Mouse (Mus musculus) heart, adult 11 months (tissue): ENCODE measurements around the gene Pnp2.
A peak's percentile ranks its signal among the peaks of the same experiment; 100 is the strongest.
"Not testable (repeated sequence)": the region's sequence is repeated elsewhere in the genome, so short reads cannot be mapped to it uniquely, and the experiment has no call there.

ENCODE experiments used
- DNase-seq: peaks from one replicate; pipeline ENCODE4 v3.0.0; 2022

Gene Pnp2

DNA sequence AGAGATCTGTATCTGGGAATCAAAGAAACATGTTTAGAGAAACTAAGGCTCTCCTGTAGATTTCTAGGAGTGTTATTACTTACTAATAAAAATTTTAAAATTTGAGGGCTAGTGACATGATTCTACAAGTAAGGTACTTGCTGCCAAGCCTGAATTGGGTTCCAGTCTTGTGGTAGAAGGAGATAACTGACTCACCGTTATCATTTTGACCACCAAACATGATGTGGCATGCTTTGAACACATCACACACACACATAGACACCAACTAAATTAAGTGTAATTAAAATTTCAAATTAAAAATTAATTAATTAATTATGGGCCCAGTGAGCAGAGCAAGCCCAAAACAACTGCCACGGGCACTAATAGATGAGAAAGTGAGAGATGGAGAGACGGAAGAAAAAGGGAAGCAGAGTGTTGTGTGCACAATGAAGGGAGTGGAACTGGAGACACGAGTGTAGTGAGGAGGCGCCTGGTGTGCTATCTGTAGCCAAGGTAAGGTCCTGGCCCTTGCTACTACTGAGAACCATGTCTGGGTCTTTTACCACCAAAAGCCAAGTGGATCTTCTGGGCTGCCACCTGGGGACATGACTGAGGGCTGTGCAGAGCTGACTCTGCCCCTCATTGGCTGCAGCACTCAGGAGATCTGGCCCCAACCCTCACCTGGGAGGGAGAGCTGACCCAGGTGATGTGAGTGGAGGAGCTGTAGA lies 2.6 kb downstream of the Pnp2 start:
- not testable (repeated sequence) for DNase-seq

DNA sequence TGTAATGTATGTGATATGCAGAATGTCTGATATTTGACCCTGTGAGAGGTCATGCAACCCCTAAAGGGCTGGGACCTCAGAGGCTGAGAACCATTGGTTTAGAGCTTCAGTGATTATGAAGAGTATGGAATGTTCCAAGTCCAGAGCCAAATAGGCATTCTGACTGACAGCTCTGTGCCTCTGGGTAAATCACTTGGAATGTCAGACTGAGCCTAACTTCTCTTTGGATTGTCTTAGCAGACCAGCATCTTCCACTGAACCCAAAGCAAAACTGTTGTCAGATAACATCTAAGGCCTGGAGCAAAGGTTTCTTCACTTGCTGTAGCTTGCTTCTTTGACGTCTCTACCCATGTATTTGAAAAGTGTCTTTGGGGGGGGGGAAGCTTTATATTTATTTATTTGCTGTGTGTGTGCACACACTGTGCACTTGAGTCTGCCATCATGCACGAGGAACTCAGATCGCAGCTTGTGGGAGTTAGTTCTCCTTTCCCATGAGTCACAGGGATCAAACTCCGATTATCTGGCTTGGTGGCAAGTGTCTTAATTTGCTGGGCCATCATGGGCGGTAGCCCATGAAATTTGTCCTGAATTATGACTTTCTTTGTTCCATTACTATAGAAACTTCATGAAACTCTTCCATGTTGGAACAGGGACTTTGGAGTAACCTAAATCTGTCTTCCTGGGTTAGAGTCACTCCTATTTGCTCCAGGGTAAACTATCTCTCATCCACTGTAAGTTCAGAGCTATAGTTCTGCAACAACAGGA lies 12.6 kb downstream of the Pnp2 start:
- no peak for DNase-seq

DNA sequence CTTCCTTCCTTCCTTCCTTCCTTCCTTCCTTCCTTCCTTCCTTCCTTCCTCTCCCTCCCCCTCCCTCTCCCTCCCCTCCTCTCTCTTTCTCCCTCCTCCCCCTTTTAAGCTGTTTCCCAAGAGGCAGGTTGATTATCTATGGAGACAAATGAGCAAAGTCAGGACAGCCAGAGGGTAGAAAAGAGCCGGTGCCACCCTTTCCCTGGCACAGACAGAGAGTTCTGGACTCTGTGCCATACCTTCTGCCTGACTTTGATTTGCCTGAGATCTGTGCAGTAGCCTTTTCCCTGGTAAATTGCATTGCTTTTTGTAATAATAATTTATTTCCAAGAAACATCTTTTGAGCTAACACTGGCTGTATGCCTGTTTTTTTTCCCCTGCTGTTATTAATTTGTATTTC lies 13.2 kb downstream of the Pnp2 start:
- DNase-seq = no peak

DNA sequence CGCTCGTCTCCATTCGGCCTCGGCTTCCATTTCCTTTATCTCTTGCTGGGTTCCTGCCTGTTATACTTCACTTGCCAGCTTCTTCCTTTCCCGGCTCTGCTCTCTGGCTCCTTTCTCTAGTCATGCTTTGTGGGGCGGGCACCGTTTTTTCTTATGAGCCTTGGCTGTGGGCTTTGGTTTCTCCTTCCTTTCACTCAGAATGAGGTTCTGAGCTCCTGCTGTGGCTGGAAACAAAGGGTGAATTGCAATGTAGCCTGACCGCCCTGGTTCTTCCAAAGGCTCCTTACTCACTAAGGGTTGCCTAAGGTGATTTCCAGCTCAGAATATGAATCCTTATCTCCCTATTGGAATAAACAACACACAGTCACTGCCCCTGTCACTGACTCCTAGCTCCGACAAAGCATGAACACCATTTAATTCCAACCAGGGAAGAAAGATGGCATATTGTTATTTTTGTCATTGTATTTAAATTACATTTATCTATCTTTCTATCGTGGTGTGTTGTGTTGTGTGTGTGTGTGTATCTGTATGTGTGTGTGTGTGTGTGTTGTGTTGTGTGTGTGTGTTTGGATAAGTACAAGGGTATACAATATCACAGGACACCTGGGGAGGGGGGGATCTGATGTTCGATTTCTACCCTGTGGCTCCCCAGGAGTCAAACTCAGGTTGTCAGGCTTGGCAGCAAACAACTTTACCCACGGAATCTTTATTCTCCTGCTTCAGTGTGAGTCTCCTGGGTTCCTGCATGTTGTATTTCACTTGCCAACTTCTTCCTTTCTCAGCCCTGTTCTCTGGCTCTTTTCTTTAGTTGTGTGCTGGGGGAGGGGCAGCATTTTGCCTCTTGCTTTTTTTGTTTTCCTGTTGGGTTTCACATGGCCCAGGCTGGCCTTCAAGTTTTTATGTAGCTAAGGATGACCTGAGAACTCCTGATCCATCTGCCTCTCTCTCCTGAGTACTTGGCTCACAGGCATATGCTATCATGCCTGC lies 14.1 kb downstream of the Pnp2 start:
- DNase-seq = peak; percentile 93

DNA sequence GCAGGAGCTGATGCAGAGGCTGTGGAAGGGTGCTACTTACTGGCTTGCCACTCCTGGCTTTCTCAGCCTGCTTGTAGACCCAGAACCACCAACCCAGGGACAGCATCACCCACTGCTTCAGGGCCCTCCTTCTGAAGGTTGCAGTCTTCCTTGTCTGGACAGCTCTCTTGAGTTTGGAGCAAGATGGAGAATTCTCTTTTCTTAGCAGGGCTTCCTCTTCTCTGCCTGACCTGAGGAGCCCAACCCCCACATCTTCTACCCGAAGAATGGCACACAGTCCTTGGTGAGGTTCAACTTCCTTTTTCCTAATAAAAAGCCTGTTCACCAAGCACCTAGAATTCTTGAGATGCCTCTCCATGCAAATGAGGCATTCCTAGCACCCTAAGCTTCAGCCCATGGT lies 15.0 kb downstream of the Pnp2 start:
- peak; percentile 77 for DNase-seq

DNA sequence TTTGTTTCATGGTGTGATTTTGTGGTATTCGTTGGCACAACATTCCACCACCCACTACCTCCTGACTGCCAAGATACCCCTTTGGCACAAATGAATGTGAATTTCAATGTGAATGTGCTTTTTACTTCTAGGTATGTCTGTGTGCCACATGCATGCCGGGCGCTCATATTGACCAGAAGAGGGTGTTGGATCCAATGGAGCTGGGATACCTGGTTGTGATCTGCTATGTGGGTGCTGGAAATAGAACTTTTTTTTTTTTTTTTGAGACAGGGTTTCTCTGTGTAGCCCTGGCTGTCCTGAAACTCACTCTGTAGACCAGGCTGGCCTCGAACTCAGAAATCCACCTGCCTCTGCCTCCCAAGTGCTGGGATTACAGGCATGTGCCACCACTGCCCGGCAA lies 17.3 kb downstream of the Pnp2 start:
- not testable (repeated sequence) for DNase-seq

DNA sequence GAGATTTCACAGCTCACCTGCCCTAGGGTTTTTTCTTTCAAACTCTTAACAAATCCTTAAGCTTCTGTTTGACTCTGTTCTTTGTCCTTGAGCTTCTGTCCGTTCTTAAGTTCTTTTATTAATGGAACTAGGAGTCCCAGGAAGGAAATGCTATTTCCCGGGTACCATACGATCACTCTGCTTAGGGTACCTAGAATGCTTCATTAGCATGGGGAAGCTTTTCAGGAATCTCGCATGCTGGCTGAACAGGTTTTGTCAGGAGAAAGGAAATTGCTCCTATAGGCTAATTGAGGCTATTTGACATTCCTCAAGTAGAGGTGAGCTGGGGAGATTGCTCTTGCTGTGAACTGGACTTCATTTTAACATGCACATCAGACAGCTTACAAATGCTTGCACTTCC lies 17.9 kb downstream of the Pnp2 start:
- peak; percentile 61 for DNase-seq

DNA sequence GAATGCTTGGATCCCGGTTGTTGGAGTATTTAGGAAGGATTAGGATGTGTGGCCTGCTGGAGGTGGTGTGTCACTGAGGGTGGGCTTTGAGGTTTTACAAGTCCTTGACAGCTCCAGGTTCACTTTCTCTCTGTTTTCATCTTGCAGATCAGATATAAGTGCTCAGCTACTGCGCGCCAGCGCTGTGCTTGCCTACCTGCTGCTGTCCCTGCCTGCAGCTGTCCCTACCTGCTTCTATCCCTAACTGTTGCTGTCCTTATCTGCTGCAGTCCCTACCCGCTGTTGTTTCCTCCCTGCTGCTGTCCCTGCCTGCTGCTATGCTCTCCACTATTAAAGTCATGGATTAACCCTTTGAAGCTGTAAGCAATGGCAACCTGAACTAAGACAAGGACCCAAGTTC lies 19.2 kb downstream of the Pnp2 start:
- DNase-seq = peak; percentile 52

DNA sequence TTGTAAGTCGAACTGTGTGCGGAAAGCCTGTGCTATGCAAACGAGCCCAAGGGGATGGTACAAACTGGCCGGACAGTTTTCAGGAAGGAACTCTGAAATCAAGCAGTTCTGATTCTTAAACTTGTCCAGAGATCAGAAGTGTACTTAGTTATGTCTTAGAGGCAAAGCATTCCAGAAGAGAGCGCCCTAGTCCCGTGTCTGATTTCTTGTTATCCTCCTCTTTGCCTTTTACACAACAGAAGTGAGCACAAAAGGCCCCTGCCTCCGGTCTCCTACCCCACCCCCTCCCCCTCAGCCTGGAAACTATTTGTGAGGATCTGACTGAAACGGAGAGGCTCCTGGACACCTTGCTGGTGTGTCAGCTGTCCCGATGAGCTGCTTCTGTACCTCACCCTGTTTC lies 20.9 kb downstream of the Pnp2 start:
- DNase-seq = peak; percentile 92

DNA sequence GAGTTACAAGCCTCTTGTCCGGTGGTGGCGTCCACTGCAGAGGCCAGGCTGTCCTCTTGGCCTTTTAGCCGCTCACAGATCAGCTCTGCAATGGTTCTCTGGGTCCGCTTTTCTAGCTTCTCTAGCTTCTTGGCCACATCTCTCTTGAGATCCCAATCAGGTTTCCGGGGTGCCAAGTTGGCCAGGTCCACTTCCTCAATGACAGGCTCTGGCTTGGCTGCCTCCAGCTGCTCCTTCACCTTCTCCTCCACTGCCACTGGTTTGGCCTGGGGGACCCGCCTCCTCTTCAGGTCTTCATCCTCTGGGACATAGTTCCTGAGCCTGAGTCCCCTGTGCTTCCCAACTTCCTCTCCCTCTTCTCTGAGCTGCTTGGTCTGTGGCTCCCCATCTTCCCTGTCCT lies 22.7 kb downstream of the Pnp2 start:
- peak; percentile 85 for DNase-seq

DNA sequence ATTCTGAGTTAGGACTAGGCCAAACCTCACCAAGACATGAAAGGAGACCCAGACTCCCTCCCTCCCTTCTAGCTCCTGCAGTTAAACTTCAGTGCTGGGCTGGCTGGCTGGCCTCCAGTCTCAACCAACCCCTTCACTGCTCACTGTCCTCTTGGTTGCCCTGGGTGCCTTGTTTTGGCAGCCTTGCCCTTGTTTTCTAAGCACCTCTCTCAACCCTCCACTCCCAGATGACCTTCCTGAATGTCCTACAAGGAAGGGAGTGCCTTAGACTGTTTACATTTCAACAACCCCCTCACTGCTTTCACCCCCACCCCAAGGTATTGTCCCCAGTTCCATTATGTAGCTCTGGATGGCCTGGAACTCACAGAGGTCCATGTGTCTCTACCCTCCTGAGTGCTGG lies 23.8 kb downstream of the Pnp2 start:
- DNase-seq = peak; percentile 85

DNA sequence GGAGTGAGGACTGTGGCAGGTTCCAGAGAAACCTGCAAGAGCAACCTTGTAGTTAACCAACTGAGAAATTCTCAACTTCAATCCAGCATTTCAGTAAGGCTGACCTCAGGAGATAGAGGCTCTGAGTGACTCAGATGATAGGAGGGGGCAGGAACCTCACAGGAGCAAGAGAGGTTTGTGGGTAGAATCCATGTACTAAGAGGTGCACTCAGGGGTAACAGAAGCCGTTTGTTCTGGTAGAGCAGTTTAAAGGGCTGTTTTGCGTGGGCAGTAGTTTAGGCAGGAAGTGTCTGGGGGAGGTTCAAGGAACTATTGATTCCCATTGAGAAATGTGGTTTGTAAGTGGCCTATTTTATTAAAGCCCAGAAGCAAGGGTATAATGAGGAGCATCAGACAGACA lies 25.4 kb downstream of the Pnp2 start:
- peak; percentile 91 for DNase-seq

DNA sequence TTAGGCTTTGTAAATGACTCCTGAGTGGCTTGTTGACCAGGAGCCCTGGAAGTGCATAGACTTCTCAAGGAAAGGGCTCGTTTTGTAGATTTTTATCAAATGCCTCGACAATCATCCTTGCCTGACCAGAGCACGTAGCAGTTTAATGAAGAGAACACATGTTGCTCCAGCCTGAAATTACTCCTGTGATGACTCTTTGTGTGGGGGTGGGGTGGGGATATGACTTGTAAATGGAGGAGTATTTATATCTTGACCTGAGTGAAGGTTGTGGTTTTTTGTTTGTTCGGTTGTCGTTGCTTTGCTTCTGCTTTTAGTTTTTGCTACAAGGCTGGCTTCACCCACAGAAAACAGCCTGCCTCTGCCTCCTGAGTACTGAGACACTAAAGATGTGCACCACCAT lies 26.0 kb downstream of the Pnp2 start:
- peak; percentile 96 for DNase-seq

DNA sequence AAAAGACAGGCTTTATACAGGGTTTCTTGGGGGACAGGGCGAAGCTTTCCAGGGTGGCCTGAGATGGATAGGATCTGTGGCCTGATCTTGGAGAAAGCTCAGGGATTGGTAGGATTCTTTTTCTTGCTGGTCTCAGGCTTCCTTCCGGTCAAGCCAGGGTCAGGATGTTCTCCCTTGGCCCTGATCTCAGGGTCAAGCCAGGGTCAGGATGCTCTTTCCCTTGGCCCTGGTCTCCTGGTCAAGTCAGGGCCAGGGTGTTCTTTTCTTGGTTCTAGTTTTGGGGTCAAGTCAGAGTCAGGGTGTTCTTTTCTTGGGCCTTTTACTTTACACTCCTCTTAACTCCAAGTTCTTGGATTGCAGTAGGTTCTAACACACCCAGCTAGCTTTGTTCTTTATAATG lies 31.9 kb downstream of the Pnp2 start:
- peak; percentile 97 for DNase-seq

DNA sequence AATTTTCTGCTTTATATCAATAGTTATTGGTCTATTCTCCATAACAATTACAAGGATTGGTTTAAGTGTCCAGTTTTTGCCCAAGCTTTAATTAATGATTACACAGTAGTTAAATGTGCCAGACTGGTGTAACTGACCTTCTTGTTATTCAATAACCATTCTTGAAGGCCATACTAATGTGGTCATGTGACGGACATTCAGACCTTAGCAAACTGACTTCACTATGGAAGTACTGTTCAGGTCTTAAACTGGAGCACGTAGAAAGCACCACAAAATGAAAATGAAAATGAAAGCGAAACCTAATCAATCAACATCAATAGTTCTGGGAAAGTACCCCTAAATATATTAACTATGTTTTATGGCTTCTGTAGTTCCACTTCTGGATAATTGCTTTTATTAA lies 35.2 kb downstream of the Pnp2 start:
- DNase-seq = peak; percentile 12

DNA sequence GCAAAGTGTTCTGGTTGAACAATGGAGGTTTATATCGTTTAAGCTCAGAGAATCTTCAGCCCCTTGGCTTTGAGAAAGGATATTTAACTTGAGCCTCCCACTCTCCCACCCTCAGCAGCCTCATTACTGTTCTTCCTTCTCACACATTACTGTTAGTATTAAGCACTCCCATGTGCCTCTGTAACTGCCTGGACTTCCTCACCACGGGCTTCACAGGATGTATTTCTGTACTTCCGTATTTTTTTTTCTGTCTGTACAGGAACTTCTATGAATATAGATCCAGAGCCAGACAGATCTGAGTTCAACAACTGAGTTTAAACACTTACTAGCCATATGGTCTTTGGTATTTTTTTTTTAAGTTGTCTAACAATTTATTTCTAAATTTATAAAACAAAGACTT lies 41.3 kb downstream of the Pnp2 start:
- peak; percentile 92 for DNase-seq

DNA sequence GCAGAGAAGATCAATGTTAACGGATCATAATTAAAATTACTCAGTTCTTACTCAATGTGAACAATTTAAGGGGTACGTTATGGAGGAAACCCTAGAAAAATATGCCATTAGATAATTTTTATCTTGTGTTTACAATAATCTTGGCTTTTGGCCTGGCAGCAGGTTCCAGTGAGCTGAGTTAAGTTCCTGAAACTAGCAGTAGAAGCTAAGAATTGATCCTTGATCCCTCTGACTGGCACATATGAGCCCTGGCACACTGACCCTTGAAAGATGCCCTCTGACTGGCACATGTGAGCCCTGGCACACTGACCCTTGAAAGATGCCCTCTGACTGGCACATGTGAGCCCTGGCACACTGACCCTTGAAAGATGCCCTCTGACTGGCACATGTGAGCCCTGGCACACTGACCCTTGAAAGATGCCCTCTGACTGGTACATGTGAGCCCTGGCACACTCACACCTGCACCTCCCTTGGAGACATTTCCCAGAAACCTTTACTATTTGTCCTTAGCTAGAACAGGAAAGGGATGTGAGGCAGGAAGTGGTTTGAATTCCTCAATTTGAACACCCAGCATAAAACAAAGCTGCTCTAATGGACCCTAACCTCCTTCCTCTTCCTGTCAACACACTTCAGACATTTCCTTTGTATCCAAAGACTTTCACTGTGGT lies 42.3 kb downstream of the Pnp2 start:
- peak; percentile 96 for DNase-seq

DNA sequence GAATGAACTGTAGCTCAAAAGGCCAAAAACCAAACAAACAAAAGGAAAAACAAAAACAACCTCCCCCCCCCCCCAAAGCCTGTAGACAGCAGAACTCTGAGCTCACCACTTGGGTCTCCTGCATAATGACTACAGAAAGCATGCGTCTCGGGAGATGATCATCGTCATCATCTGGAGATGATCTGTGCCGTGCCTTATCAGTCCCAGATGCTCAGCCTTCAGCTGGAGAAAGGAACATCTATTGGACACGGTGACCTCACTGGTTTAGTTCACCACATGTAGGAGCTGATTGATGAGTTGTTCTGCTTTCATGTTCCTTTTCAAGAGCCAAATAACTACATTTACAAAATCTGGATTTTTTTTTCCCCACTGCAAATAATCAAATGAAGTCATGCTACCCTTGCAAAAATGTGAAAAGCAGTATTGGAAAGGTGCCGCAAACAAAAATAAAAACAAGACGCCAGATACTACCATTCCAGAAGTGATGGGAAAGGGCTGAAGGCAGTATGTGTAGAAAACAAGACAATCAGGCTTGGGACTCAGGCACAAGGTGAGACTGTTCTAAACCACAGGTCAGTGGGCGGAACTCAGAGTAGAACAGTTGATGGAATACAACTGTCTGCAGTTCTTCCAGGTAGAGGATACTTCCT lies 51.5 kb downstream of the Pnp2 start, which contains the start of gene Rnase10:
Rnase10 (plus strand) TSS at position 600 of the 650 bp plus-strand sequence.
- DNase-seq = no peak

DNA sequence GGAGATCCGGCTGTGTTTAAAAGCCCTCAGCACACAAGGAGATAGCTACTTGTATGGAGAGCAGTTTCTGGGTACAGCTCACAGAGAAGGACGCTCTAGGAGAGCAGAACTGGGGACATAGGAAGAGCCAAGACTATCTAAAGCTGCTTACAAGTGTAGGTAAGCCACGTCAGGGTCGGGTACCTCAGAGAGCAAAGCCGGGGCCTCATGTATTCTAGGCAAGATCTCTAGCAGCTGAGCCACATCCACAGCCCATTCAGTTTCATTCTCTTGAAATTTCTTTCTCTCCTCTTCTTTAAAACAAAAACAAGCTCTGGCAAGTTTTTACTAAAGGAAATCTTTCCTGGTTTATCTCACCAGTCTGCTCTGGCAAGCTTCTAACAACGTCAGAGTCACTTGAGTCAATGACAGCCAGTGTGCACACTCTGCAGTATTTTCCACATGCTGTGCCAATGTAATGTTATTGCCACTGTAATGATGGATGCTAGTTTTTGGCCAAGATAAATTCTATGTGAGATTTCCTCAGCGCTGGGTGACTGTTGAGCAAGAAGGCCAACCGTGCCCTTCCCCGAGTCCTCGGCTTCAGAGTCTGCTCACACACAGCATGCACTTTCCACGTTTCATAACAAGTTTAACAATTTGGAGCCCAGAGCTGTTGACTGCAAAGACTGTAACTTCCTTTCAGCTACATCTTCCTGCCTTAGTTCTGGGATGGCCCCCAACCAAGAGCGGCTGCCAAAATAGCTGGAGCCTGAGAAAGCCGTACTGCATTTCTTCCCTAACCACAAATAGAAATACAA lies 52.3 kb downstream of the Pnp2 start:
- DNase-seq = peak; percentile 99

DNA sequence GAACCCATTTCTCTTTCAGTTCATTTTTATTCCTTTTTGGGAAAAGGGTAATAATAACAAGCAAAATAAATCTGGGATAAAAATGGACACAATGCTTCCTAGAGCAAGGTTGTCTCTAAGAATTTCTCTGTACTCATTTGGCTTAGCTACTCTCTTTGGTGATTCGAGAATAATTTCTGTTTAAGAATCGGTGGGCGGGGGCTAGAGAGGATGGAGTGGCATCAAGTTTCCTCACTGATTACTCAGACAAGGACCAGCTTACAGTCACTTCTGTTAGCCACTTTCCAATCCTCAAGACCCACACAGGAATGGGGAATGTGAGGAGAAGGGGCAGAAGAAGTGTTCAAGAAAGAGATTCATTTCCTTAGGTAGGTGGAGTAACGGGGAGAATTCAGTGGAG lies 53.0 kb downstream of the Pnp2 start:
- no peak for DNase-seq

DNA sequence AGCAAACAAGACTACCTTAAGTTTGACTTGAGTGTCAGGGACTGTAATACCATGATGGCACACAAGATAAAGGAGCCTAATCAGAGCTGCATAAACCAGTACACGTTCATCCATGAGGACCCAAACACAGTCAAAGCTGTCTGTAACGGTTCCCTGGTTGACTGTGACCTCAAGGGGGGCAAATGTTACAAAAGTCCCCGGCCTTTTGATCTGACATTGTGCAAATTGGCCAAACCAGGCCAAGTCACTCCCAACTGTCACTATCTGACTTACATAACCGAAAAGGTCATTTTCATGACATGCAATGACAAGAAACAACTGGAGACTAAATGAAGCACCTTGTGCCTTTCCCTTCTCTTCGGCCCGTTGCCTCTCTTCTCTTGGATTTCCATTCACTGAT lies 53.8 kb downstream of the Pnp2 start:
- DNase-seq = no peak
